Mouse (Mus musculus): ENCODE measurements around the gene Naif1. TPM values are rescaled to one million over a fixed set of nuclear protein-coding genes. Genes with fewer than 3 reads are reported as not detected.
A peak's percentile ranks its signal among the peaks of the same experiment; 100 is the strongest.

Naif1 gene
- 5.1 and 5.6 TPM in 2 replicates for polyA plus RNA-seq (2016; fragmentation: Nextera tagmentation; extraction: Ambion mirVana)

DNA sequence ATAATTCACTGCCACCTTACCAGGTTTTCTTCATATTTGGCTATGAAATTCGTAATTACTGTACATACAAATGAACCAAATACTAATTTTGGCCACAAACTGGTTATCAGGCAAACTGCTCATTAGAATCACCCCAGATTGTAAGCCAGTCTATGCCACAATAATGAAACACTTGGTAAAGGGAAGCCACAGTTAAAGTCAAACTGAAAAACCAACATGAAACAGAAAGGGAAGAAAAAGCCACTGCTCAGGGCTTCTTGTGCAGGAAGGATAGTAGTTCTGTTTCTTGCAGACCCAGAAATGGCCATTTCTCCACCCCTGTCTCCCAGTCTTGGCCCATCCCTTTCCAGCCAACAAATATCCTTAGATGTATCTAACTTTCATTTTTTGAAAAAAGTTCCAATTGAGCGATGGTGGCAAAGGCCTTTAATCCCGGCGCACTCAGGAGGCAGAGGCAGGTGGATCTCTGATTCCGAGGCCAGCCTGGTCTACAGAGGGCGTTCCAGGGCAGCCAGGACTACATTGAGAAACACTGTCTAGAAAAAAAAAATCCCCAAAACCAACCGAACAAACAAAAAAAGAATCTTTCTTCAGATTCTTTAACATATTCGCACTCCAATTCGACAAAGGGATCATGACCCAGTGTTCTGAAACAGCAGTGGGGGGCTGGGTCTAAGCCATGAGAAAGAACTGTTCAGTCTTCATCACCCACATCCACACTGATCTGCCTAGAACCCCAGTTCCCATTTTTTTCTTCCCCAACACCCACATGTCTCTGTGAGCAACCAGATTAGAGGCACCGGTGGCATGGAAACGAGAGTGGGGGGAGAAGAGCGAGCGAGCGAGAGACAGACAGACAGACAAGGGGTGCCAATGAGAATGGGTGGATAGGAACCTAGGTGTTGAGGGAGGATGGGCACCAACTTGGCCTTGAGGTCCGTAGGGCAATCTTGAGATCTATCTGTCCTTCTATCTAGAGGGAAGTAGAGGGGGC, at the start of gene Naif1:
TSS of gene Naif1 (plus strand) at position 697 of the 994 bp plus-strand sequence.
- Histone ChIP-seq H3K9me3 (no peaks in the 10 kb centered on the region), H3K27me3 (no peaks in the 10 kb centered on the region), H3K36me3 (peaks cover 9% of the 10 kb centered on the region; the same call in 1 of the 2 replicates), H3K4me3 (replicated peaks) (peak within 1 kb of the TSS; percentile 86), H3K9ac (replicated peaks) (peak within 1 kb of the TSS; percentile 77), H3K27ac (peak within 1 kb of the TSS; percentile 91), H3K4me1 (replicated peaks) (peaks cover 36% of the 10 kb centered on the region), H3K4me2 (peak within 1 kb of the TSS; percentile 86)
- ATAC-seq (ENCODE audit: insufficient number of reproducible peaks, insufficient read depth, low FRiP score, low TSS enrichment, low read depth), result no peak
- 84% methylated on average over 15 of the region's 15 CpGs for WGBS

DNA sequence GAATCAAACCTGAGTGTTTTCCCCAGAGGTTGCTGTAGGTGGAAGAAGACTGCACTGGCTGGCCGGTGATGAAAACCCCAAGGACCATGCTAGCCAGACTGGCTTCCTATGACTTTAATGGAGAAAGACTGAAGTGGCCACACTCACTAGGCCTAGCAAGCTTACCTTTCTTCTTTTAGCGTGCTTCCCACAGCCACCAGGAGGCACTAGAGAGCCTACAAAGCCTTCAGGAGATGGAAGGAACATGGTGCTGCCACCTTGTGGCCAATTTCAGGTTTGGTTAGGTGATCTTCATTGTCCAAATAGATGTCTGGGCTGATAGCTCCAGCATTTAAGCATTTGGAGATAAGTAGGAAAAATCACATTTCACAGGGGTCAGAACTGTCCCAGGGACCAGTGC, 45.6 kb upstream of the Naif1 start:
- H3K9ac ChIP-seq (replicated peaks), result no peak overlapping the region
- 20% methylated on average over 2 of the region's 2 CpGs for WGBS

DNA sequence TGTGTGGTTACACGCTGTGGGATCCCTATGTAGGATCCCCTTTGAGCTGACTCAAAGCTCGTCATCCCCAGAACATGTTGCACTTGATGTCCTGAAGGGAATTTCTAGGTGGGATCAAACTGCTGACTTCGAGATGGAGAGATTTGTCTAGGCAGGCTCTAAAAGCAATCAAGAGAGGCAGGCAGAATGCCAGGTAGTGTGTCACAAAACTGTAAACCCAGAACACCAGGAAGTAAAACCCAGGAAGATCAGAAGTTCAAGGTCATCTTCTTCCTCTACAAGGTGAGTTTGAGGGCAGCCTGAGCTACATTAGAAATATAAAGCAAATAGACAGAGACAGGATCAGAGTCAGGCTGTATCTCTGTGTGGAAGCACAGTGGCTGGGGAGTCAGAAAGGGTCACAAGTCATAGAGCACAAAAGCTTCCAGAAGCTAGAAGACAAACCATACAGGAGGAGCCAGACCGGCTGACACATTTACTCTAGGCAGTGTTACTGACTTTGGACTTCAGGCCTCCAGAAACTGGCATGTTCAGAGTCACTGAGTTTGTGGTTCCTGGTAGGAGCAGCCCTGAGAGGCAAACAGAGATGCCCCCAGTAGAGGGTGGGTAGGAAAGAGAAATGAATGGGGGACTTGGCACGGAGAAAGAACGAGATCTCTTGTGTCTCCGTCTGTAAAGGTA, 43.0 kb upstream of the Naif1 start:
- H3K27me3 ChIP-seq, result no peaks in the 10 kb centered on the region
- peaks cover 20% of the 10 kb centered on the region for H3K36me3 ChIP-seq
- no peak overlapping the region for H3K4me3 ChIP-seq (replicated peaks)
- 86% methylated on average over 7 of the region's 7 CpGs for WGBS
- no peak overlapping the region for H3K9ac ChIP-seq (replicated peaks)
- ATAC-seq (ENCODE audit: insufficient number of reproducible peaks, insufficient read depth, low FRiP score, low TSS enrichment, low read depth), result no peak
- peaks cover 14% of the 10 kb centered on the region for H3K4me1 ChIP-seq (replicated peaks)
- H3K27ac ChIP-seq, result peak overlapping the region; percentile 69; the same call in 1 of the 2 replicates
- no peaks in the 10 kb centered on the region for H3K9me3 ChIP-seq
- no peak overlapping the region for H3K4me2 ChIP-seq

More for the DNA sequence above, 45.6 kb upstream of the Naif1 start:
- ATAC-seq (ENCODE audit: insufficient number of reproducible peaks, insufficient read depth, low FRiP score, low TSS enrichment, low read depth), result no peak
- H3K9me3 ChIP-seq, result no peaks in the 10 kb centered on the region
- no peak overlapping the region for H3K27ac ChIP-seq
- no peak overlapping the region for H3K4me3 ChIP-seq (replicated peaks)
- H3K27me3 ChIP-seq, result no peaks in the 10 kb centered on the region
- peaks cover 14% of the 10 kb centered on the region for H3K4me1 ChIP-seq (replicated peaks)
- peaks cover 46% of the 10 kb centered on the region for H3K36me3 ChIP-seq
- H3K4me2 ChIP-seq, result no peak overlapping the region

DNA sequence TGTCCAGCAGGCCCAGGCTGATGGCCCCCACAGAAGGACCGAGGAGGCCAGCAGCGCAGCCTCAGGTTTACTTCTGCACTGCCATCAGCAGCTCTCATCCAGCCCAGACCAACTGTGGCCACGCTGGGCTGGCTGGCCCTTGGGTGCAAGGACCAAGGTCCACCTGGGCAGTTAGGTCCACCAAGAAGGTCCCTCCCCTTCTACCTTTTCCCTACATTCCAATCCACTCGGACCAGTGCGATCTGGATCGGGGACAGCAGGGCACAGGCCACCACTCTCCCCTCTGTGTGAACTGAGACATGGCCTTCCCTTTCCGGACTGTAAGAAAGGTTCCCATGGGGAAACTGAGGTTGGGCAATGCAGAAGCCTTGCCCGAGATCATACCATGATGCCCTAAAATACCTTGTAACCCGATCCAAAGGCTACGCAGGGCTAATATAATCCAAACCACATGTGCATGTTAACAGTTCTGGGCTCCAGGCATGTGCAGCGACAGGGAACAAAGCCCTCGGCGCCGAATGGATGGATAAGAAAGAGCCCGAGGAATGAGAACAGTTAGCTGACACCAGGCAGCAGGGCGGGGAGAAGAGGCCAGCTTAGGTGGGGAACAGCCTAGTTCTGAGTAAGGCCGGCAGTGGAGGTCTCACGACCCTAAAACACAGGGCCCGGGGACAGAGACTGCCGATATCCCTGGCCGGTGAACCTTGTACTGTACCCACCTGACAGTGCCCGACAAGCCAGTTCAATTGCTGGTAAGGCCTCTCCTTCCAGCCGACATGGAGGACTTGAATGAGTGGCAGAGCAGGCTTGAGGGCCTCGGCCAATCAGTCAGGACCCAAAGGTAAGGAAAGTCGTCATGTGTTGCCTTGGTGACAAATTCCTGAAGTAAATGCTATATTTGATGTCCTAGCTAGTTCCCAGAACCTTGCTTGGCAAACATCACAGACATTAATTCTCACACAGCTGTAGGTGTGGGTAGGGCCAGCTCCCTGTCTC, 41.5 kb upstream of the Naif1 start:
- 32% methylated on average over 25 of the region's 25 CpGs for WGBS
- Histone ChIP-seq H3K4me3 (replicated peaks) (0 out of 2 replicates have a peak overlapping the region, but pooled peaks have one; percentile 3), H3K4me1 (replicated peaks) (peaks cover 14% of the 10 kb centered on the region), H3K4me2 (peak overlapping the region; percentile 41), H3K27me3 (no peaks in the 10 kb centered on the region), H3K9ac (replicated peaks) (peak overlapping the region; percentile 38; the same call in 1 of the 2 replicates), H3K36me3 (peaks cover 7% of the 10 kb centered on the region), H3K9me3 (no peaks in the 10 kb centered on the region), H3K27ac (peak overlapping the region; percentile 95)
- peak; percentile 70 for ATAC-seq (ENCODE audit: insufficient number of reproducible peaks, insufficient read depth, low FRiP score, low TSS enrichment, low read depth)

GRCm38 (mm10) chr2:32411407-32411806, 38.9 kb upstream of the Naif1 start:
- H3K4me3 ChIP-seq (replicated peaks), result no peak overlapping the region
- H3K9me3 ChIP-seq, result no peaks in the 10 kb centered on the region
- peaks cover 29% of the 10 kb centered on the region for H3K36me3 ChIP-seq
- WGBS, result 90% methylated on average over 7 of the region's 7 CpGs
- H3K9ac ChIP-seq (replicated peaks), result no peak overlapping the region
- no peaks in the 10 kb centered on the region for H3K27me3 ChIP-seq
- peak overlapping the region; percentile 29; the same call in 1 of the 2 replicates for H3K27ac ChIP-seq
- H3K4me2 ChIP-seq, result no peak overlapping the region
- ATAC-seq (ENCODE audit: insufficient number of reproducible peaks, insufficient read depth, low FRiP score, low TSS enrichment, low read depth), result no peak
- H3K4me1 ChIP-seq (replicated peaks), result peaks cover 14% of the 10 kb centered on the region

GRCm38 (mm10) chr2:32412742-32413531, 37.3 kb upstream of the Naif1 start:
- WGBS, result 92% methylated on average over 6 of the region's 6 CpGs
- peaks cover 14% of the 10 kb centered on the region for H3K4me1 ChIP-seq (replicated peaks)
- peaks cover 44% of the 10 kb centered on the region for H3K36me3 ChIP-seq

GRCm38 (mm10) chr2:32413936-32414335, 36.3 kb upstream of the Naif1 start:
- ATAC-seq (ENCODE audit: insufficient number of reproducible peaks, insufficient read depth, low FRiP score, low TSS enrichment, low read depth), result no peak
- Histone ChIP-seq H3K27ac (no peak overlapping the region), H3K9ac (replicated peaks) (no peak overlapping the region), H3K9me3 (no peaks in the 10 kb centered on the region), H3K4me2 (no peak overlapping the region), H3K36me3 (peaks cover 54% of the 10 kb centered on the region), H3K4me1 (replicated peaks) (peaks cover 7% of the 10 kb centered on the region), H3K4me3 (replicated peaks) (no peak overlapping the region), H3K27me3 (no peaks in the 10 kb centered on the region)
- WGBS, result 45% methylated on average over 5 of the region's 5 CpGs

More at GRCm38 (mm10) chr2:32412742-32413531, 37.3 kb upstream of the Naif1 start:
- Histone ChIP-seq H3K27me3 (no peaks in the 10 kb centered on the region), H3K4me3 (replicated peaks) (no peak overlapping the region), H3K27ac (no peak overlapping the region), H3K4me2 (no peak overlapping the region), H3K9ac (replicated peaks) (no peak overlapping the region), H3K9me3 (no peaks in the 10 kb centered on the region)
- no peak for ATAC-seq (ENCODE audit: insufficient number of reproducible peaks, insufficient read depth, low FRiP score, low TSS enrichment, low read depth)

GRCm38 (mm10) chr2:32415801-32416200, 34.5 kb upstream of the Naif1 start:
- H3K4me2 ChIP-seq, result no peak overlapping the region
- no peak overlapping the region for H3K4me3 ChIP-seq (replicated peaks)
- H3K9ac ChIP-seq (replicated peaks), result no peak overlapping the region
- WGBS, result 95% methylated on average over 12 of the region's 12 CpGs
- H3K36me3 ChIP-seq, result peaks cover 73% of the 10 kb centered on the region
- ATAC-seq (ENCODE audit: insufficient number of reproducible peaks, insufficient read depth, low FRiP score, low TSS enrichment, low read depth), result no peak
- H3K9me3 ChIP-seq, result no peaks in the 10 kb centered on the region
- H3K4me1 ChIP-seq (replicated peaks), result no peaks in the 10 kb centered on the region
- H3K27ac ChIP-seq, result no peak overlapping the region
- no peaks in the 10 kb centered on the region for H3K27me3 ChIP-seq

- no peaks in the 10 kb centered on the region for H3K27me3 ChIP-seq
- H3K4me2 ChIP-seq, result no peak overlapping the region
- peaks cover 77% of the 10 kb centered on the region for H3K36me3 ChIP-seq
- H3K9ac ChIP-seq (replicated peaks), result 0 out of 2 replicates have a peak overlapping the region, but pooled peaks have one; percentile 3
- H3K27ac ChIP-seq, result no peak overlapping the region
- no peak for ATAC-seq (ENCODE audit: insufficient number of reproducible peaks, insufficient read depth, low FRiP score, low TSS enrichment, low read depth)
- WGBS, result 63% methylated on average over 2 of the region's 2 CpGs
- no peak overlapping the region for H3K4me3 ChIP-seq (replicated peaks)
- H3K4me1 ChIP-seq (replicated peaks), result no peaks in the 10 kb centered on the region
- H3K9me3 ChIP-seq, result no peaks in the 10 kb centered on the region
These were observed 33.7 kb upstream of the Naif1 start for GRCm38 (mm10) chr2:32416556-32416955.

- ATAC-seq (ENCODE audit: insufficient number of reproducible peaks, insufficient read depth, low FRiP score, low TSS enrichment, low read depth), result no peak
- Histone ChIP-seq H3K36me3 (peaks cover 77% of the 10 kb centered on the region), H3K4me2 (no peak overlapping the region), H3K4me1 (replicated peaks) (0 out of 2 replicates have a peak, but pooled peaks cover 2% of the 10 kb centered on the region), H3K9ac (replicated peaks) (no peak overlapping the region; the same call in 1 of the 2 replicates), H3K27ac (no peak overlapping the region), H3K9me3 (no peaks in the 10 kb centered on the region), H3K27me3 (no peaks in the 10 kb centered on the region), H3K4me3 (replicated peaks) (no peak overlapping the region)
- WGBS, result 87% methylated on average over 8 of the region's 8 CpGs
These were observed 32.8 kb upstream of the Naif1 start for GRCm38 (mm10) chr2:32417486-32417885.
